Mouse (Mus musculus): ENCODE measurements around the gene Ddc. TPM values are rescaled to one million over a fixed set of nuclear protein-coding genes. Genes with fewer than 3 reads are reported as not detected.

The Ddc gene
- polyA plus RNA-seq, 1 experiment from 2014 or later, result 19.2 TPM

GRCm38 (mm10) chr11:11769281-11769680 is 128.7 kb downstream of the Ddc start:
- Histone ChIP-seq H3K9me3 (ENCODE audit: control insufficient read depth) (no peaks in the 10 kb centered on the region), H3K9ac (ENCODE audit: low read depth, low read length) (no peak overlapping the region), H3K27me3 (replicated peaks; ENCODE audit: control insufficient read depth, insufficient read depth, low read length) (no peaks in the 10 kb centered on the region), H3K27ac (ENCODE audit: low read depth, low read length) (no peak overlapping the region), H3K4me1 (replicated peaks; ENCODE audit: control insufficient read depth, insufficient read depth, low read length) (no peaks in the 10 kb centered on the region), H3K4me2 (replicated peaks; ENCODE audit: low read depth) (no peak overlapping the region), H3K36me3 (ENCODE audit: control insufficient read depth, insufficient read depth) (no peaks in the 10 kb centered on the region), H3K4me3 (ENCODE audit: low read depth, low read length) (no peak overlapping the region)
- WGBS, result 92% methylated on average over 20 of the region's 20 CpGs
- ATAC-seq, result no peak
- no peak for TF ChIP-seq CTCF (IDR thresholded peaks at IDR 0.05; ENCODE audit: low read depth)

- no peak for ATAC-seq
- 82% methylated on average over 2 of the region's 2 CpGs for WGBS
- H3K36me3 ChIP-seq (ENCODE audit: control insufficient read depth, insufficient read depth), result no peaks in the 10 kb centered on the region
These were observed 129.9 kb downstream of the Ddc start for GRCm38 (mm10) chr11:11768057-11768456.

DNA sequence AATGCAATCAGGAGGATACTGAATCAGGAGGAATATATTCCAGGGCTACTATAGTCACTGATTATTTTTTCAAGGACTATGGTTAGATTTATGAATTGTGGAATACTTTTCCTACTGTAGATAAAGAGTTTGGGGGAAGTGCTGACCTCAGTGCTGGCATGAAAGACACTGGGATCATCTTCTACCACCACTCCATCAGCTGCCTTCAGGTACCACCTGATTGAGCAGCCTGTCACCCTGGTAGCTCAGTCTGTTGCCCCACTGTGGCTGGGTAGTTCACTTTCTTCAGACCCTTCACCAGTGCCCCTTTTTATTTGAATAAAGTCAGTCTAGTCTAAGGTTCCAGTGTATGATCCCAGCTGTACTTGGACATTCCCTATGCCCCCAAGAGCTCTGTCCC is 131.2 kb downstream of the Ddc start:
- Histone ChIP-seq H3K27me3 (replicated peaks; ENCODE audit: control insufficient read depth, insufficient read depth, low read length) (no peaks in the 10 kb centered on the region), H3K9ac (ENCODE audit: low read depth, low read length) (no peak overlapping the region), H3K9me3 (ENCODE audit: control insufficient read depth) (no peaks in the 10 kb centered on the region), H3K27ac (ENCODE audit: low read depth, low read length) (no peak overlapping the region), H3K36me3 (ENCODE audit: control insufficient read depth, insufficient read depth) (no peaks in the 10 kb centered on the region), H3K4me3 (ENCODE audit: low read depth, low read length) (no peak overlapping the region), H3K4me2 (replicated peaks; ENCODE audit: low read depth) (no peak overlapping the region), H3K4me1 (replicated peaks; ENCODE audit: control insufficient read depth, insufficient read depth, low read length) (no peaks in the 10 kb centered on the region)
- TF ChIP-seq CTCF (IDR thresholded peaks at IDR 0.05; ENCODE audit: low read depth), result no peak
- ATAC-seq, result no peak

More at GRCm38 (mm10) chr11:11768057-11768456, 129.9 kb downstream of the Ddc start:
- Histone ChIP-seq H3K9me3 (ENCODE audit: control insufficient read depth) (no peaks in the 10 kb centered on the region), H3K9ac (ENCODE audit: low read depth, low read length) (no peak overlapping the region), H3K4me1 (replicated peaks; ENCODE audit: control insufficient read depth, insufficient read depth, low read length) (no peaks in the 10 kb centered on the region), H3K27me3 (replicated peaks; ENCODE audit: control insufficient read depth, insufficient read depth, low read length) (no peaks in the 10 kb centered on the region), H3K4me3 (ENCODE audit: low read depth, low read length) (no peak overlapping the region), H3K4me2 (replicated peaks; ENCODE audit: low read depth) (no peak overlapping the region), H3K27ac (ENCODE audit: low read depth, low read length) (no peak overlapping the region)
- no peak for TF ChIP-seq CTCF (IDR thresholded peaks at IDR 0.05; ENCODE audit: low read depth)

DNA sequence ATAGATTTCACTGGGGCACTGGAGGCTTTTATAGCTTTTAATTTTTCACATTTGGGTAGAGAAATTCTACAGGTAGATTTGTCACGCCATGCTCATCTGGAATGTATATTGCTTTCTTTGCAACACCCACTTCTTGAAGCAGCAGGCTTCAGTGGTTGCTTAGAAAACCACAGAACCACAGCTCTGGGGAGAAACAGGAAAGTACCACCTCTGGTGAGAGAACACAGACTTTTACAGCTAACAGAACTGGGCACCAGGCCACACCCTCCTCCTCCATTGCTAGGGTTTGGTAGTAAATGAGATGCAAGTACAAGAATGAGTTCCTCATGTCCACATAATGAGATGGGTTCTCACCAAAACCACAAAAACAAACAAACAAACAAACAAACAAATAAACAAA is 131.8 kb downstream of the Ddc start:
- WGBS, result 72% methylated on average over 1 of the region's 1 CpGs

DNA sequence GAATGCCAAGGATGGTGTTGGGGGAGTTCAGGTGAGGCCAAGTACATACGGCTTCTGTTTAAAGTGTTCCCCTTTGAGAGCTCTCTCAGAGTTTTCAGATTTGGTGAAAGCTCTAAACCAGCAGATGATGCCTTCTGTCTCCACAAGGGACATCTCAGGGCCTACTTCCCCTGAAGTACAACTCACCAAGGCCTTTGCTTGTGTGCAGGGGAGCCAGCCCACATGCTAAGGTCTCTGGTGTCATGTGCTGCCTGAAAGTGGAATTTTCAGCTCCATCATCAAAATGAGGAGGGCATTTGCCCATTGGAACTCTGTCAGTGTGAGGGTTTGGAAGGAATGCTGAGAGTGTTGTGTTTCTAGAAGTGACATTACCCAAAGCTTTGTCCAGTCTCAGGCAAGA is 132.5 kb downstream of the Ddc start:
- no peak for TF ChIP-seq CTCF (IDR thresholded peaks at IDR 0.05; ENCODE audit: low read depth)
- H3K9ac ChIP-seq (ENCODE audit: low read depth, low read length), result no peak overlapping the region
- ATAC-seq, result no peak
- no peaks in the 10 kb centered on the region for H3K4me1 ChIP-seq (replicated peaks; ENCODE audit: control insufficient read depth, insufficient read depth, low read length)
- H3K9me3 ChIP-seq (ENCODE audit: control insufficient read depth), result no peaks in the 10 kb centered on the region
- no peak overlapping the region for H3K4me2 ChIP-seq (replicated peaks; ENCODE audit: low read depth)
- no peak overlapping the region for H3K27ac ChIP-seq (ENCODE audit: low read depth, low read length)
- no peak overlapping the region for H3K4me3 ChIP-seq (ENCODE audit: low read depth, low read length)
- H3K36me3 ChIP-seq (ENCODE audit: control insufficient read depth, insufficient read depth), result no peaks in the 10 kb centered on the region
- no peaks in the 10 kb centered on the region for H3K27me3 ChIP-seq (replicated peaks; ENCODE audit: control insufficient read depth, insufficient read depth, low read length)
- WGBS, result 73% methylated on average over 1 of the region's 1 CpGs

More for the DNA sequence above, 131.8 kb downstream of the Ddc start:
- Histone ChIP-seq H3K36me3 (ENCODE audit: control insufficient read depth, insufficient read depth) (no peaks in the 10 kb centered on the region), H3K9ac (ENCODE audit: low read depth, low read length) (no peak overlapping the region), H3K4me1 (replicated peaks; ENCODE audit: control insufficient read depth, insufficient read depth, low read length) (no peaks in the 10 kb centered on the region), H3K27ac (ENCODE audit: low read depth, low read length) (no peak overlapping the region), H3K9me3 (ENCODE audit: control insufficient read depth) (no peaks in the 10 kb centered on the region), H3K4me2 (replicated peaks; ENCODE audit: low read depth) (no peak overlapping the region), H3K4me3 (ENCODE audit: low read depth, low read length) (no peak overlapping the region), H3K27me3 (replicated peaks; ENCODE audit: control insufficient read depth, insufficient read depth, low read length) (no peaks in the 10 kb centered on the region)
- no peak for TF ChIP-seq CTCF (IDR thresholded peaks at IDR 0.05; ENCODE audit: low read depth)
- ATAC-seq, result no peak

Other genes starting within 250 kb of the Ddc start
- 0.64 and 0.85 TPM in 2 replicates for gene Ikzf1, start 213.1 kb downstream of the Ddc start, polyA plus RNA-seq (2015; fragmentation: Nextera tagmentation; extraction: Ambion mirVana)
- 8.1 and 8.3 TPM in 2 replicates for gene Fignl1, start 89.2 kb downstream of the Ddc start, polyA plus RNA-seq (2015; fragmentation: Nextera tagmentation; extraction: Ambion mirVana)
- gene Grb10, start 140.5 kb upstream of the Ddc start, polyA plus RNA-seq (2015; fragmentation: Nextera tagmentation; extraction: Ambion mirVana), result 45.9 and 49.8 TPM in 2 replicates